Mouse (Mus musculus): ENCODE results near the gene Gsap. TPM values are rescaled to one million over a fixed set of nuclear protein-coding genes. Genes with fewer than 3 reads are reported as not detected.
"Not testable (repeated sequence)": the region's sequence is repeated elsewhere in the genome, so short reads cannot be mapped to it uniquely, and the experiment has no call there.

Gene Gsap
- total RNA-seq, 4 experiments from 2014 or later, result 5.5 to 9.1 (median 7.4) TPM

GRCm38 (mm10) chr5:21257806-21258205, 71.8 kb downstream of the Gsap start:
- DNase-seq (ENCODE audit: low spot score in 2 of 2), result no peak

GRCm38 (mm10) chr5:21260746-21261145, 74.7 kb downstream of the Gsap start:
- no peak for DNase-seq (ENCODE audit: low spot score in 2 of 2)

DNA sequence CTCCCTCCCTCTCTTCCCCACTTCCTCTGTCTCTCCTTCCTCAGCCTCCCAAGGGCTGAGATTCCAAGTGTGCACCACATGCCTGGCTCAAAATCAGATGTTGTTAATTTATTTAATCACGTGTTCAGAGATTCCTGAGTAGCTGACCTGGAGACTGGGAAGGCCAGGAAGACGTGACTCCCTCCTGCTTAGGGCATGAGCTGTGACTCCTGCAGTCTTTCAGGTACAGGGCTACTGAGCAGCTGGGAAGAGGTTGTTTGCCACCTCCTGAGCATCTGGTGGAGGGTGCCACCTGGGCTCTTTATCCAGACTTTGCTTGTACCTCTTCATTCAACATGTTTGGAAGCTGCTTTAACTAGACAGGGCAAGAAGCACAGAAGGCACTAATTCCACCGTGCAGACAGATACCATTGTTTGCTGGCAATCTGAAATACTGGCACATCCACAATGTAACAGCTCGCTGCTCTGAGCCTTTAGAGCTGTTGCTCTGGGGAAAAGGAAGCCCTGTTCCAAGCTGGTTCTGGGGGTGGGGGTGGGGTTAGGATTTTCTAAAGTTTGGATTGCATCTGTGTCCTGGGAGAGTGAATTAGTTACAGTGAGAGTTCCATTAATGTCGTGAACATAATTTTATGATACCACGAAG, 75.3 kb downstream of the Gsap start:
- DNase-seq (ENCODE audit: low spot score in 2 of 2), result no peak

GRCm38 (mm10) chr5:21263202-21264055, 77.4 kb downstream of the Gsap start:
- DNase-seq (ENCODE audit: low spot score in 2 of 2), result no peak

DNA sequence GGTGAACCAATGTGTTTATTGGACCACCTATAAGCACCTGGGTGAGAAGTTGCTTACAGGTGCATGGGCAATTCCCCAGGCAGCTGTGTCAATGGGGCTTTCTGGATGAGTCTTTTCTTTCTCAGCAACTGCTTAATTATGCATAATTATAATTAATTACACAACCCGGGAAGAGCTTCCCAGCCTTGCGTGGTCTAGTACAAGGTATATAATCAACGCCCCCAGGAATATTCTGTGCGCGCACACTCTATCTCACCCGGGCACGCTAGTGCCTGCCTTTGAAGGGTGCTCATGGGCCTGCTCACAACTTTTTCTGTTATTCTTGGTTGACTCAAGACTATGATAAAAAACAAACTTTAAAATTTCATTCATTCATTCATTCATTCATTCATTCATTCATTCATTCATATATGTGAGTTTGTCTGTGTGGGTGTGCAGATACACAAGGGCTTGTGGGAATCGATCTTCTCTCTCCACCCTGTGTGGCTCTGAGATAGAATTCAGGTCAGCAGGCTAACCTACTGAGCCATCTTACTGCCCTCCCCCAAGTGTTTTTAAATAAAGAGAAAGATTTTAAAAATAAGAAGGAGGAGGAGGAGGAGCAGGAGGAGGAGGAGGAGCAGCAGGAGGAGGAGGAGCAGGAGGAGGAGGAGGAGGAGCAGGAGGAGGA, 78.4 kb downstream of the Gsap start:
- DNase-seq (ENCODE audit: low spot score in 2 of 2), result no peak

- DNase-seq (ENCODE audit: low spot score in 2 of 2), result peak; percentile 43 to 70
Observed at GRCm38 (mm10) chr5:21265049-21265448, 79.0 kb downstream of the Gsap start.

DNA sequence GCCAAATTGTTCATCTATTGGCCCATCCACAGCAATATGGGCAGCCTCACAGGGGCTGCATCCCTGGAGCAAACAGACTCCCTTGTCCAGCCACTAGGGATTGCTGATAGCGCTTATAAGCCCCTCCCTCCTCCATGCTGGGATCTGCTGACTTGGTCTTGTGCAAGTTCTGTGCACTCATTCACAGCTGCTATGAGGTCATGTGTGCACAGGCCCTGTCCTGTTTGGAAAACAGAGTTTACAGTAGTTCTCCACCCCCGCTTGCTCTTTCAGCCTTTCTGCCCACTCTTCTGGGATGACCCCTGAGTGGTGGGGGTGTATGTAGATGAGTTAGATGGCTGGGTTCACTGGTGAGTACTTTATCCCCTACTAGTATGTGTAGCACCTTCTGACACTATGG, 81.0 kb downstream of the Gsap start:
- no peak for DNase-seq (ENCODE audit: low spot score in 2 of 2)

DNA sequence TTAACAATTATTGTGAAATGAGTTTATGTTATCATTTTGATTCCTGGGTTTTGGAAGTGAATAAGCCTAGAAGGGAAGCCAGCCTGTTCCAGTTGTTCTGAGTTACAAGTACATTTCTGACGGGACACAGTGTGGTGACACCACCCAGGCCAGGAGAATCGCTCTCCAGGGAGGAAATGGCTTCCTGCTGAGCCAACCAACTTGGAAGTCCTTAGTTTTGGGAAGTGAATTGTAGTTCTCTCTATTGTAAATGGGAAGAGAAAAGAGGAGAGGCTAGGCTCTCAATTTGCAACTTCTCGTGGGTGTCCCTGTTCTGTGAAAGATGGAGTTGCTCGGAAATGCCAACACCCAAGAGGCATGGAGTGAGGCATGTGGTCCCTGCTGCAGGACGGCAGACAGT, 83.4 kb downstream of the Gsap start:
- DNase-seq (ENCODE audit: low spot score in 2 of 2), result no peak

DNA sequence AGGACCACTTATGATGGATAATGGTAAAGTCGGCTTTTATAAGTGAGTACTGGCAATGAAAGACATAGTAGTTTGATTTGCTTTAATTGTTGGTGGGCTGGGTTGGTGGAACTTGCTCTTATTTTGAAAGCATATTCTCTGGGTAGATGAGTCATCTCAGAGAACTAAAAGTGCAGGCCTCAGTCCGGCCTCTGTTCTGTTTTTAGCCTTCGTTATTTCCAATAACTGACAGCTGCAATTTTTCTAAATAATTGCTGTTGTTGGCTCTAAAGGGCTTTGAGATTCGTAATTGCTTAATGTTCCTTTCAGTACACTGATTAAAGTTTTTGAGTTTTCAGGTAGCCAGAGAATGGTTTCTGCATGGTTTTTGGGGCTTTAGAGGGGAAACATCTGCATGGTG, 84.7 kb downstream of the Gsap start:
- no peak for DNase-seq (ENCODE audit: low spot score in 2 of 2)

DNA sequence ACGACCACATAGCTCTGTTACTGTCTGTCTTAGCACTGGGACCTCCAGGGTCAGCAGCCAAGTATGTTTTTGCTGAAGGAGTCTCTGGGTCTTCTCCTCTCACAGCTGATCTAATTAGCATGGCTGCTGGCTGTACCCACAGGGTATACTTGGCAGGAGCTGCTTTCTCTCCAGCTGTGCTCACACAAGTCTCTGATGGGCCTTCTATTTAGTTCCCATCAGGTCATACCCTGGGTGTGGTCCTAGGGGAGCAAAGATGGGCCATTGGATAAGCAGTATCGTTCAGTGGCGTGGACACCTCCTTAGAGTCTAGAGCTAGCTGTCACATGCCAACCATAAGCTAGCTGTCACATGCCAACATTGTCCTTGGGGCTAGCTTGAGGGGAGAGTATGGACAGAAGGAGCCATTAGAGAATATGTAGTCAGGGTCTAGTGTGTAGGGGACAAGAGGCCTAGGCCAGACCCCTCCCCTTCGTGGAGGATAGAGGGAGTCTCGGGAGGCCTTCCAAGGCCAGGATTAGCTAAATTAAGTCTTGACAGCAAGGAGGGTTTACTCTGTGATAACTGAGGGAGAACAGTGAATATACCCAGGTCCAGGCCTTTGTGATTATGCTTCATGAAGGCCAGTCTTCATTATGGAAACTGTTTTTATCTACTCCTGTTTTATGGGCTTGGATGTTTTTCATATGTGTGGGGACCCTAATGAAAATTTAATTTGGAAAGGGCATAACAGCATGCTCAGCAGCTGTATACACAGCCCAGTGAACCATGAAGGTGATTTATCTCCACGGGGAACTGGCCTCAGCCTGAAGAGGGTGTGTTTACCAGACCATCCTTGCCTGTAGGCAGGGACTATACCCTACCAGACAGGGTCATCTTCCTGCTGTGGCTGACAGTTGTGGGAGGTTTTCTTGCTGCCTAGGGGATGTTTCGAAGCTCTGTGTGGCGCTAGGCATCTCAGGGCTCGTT, 85.6 kb downstream of the Gsap start:
- DNase-seq (ENCODE audit: low spot score in 2 of 2), result no peak

- not testable (repeated sequence) for DNase-seq (ENCODE audit: low spot score in 2 of 2)
Observed at GRCm38 (mm10) chr5:21277685-21278084, 91.6 kb downstream of the Gsap start.

DNA sequence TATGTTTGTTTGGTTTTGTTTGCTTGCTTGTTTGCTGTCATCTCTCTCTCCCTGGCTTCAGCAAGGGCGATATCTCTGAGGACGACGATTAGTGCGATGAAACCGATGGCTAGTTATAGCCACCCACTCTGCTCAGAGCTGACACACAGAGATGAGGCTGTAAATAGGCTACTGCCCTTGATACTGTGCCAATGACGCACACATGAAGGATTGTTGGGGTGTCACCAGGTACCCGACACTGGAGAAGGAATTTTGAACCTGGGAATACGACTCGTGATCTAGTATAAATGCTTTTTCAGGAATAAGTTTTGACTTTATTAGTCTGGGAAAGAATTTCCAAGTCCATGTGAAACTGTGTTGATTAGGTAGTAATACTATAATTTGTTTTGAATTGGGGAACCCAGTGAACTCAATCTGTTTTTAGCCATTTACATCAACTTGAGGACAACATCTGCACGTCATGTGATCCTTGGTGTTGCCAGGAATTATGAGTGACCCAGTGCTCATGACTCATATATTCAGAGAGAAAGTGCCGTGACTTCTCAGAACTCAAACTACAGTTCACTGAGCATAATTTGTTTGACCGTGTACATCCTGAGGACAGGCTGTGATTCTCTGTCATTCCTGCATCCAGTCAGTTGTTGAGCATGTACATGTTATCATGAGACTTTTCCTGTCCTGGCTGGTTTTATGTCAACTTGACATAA, 97.5 kb downstream of the Gsap start:
- DNase-seq (ENCODE audit: low spot score in 2 of 2), result no peak

- DNase-seq (ENCODE audit: low spot score in 2 of 2), result no peak
Observed at GRCm38 (mm10) chr5:21288658-21289435, 102.8 kb downstream of the Gsap start.

DNA sequence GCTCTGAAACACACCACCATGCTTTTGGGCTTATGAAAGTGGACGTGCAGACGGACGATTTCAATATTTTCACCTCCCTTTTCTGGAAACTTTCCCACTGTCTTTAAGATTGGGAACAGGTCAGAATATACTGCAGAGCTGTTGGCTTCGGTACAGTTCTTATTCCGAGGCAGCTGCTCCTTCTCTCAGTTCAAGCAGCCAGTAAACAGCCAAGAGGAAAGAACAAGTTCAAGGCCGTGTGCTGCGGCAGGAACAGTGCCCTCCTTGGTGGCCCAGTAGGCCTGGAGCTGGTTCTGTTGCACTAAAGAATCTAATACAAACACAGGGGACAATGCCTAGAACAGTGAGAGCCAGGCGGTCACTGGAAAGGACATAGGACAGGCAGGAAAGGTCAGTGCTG, 104.5 kb downstream of the Gsap start:
- DNase-seq (ENCODE audit: low spot score in 2 of 2), result no peak

DNA sequence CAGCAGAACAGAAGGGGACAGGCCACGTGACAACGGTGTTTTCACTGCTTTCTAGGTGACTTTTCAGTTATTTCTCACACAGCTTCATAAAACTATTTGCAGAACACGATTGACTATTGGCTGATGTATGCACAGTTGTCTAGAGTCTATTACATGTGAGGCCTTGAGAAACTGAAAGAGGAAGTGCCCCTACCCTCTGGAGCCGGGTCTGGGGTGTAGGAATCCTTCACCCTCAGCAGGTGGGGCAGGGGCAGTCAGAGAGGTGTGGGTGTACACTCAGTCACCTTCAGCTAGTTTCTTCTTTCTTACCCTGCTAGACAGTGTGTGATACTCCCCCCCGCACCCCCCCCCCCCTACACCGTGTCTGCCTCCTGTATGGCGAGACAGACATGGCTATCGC, 109.6 kb downstream of the Gsap start:
- no peak for DNase-seq (ENCODE audit: low spot score in 2 of 2)

DNA sequence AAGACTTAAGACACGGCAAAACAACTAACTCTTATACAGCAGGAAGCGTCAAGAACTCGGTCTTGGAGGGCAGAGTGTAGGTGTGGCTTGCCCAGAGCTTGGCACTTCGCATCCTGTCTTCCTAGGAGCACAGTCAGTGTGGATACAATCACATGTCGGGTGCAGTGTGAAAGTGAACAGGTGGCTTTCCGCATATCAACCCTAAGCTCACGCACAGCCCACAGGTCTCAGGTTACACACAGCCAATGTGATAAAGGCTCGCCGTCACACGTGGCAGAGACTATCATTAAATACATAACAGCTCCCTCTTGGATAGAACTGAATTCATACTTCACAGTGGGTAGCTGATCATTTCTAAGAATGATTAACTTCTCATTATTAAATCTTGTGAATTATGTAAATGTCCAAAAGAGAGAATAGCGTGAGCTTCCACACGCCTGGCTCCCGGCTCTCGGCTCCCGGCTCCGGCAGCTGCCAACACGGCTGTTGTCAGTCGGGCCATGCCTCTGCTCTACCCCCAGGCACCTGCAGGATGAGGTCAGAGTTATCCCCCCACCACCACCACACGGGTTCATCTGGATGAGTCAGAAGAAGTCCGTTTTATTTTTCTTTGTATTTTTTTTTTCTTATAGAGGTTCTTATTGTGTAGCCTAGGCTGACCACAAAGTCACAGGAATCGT, 113.2 kb downstream of the Gsap start:
- no peak for DNase-seq (ENCODE audit: low spot score in 2 of 2)

GRCm38 (mm10) chr5:21300058-21300457, 114.0 kb downstream of the Gsap start:
- DNase-seq (ENCODE audit: low spot score in 2 of 2), result no peak

DNA sequence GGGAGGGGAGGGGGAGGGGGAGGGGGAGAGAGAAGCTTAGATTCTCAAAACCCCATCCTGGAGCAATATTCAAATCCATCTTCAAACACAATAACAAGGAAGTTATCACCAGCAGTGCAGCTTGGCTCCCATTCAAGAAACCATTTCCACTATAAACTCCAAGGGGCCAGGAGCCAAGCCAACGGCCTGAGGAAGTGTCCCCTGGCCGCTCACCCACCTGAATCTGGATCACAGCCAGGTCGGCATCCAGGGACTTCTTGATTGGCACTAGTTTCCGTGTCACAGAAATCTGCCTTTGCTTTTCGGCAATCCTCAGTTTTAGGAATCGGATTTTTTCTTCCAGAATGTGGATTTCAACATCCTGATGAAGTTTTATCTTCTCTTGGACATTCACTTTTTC, 115.0 kb downstream of the Gsap start:
- no peak for DNase-seq (ENCODE audit: low spot score in 2 of 2)

- DNase-seq (ENCODE audit: low spot score in 2 of 2), result no peak
Observed at GRCm38 (mm10) chr5:21307165-21307564, 121.1 kb downstream of the Gsap start.

Data from left cerebral cortex, adult 8-10 months (tissue).